11 mouse cellular contexts compared by ENCODE assay signal in genomic region chr8:124317191-124317682, GRCm38 (mm10).
DNase-seq lines count a peak whose midpoint lies in the region; ATAC-seq and TF ChIP-seq lines count a peak whose summit lies in the region.
"Had no signal": no experiment of that assay in that cellular context is flagged by ENCODE, and none has a peak within 500 bp of the region (broad histone marks: within the 10 kb centered on the region; RNA-seq: fewer than 3 reads in every experiment).

No protein-coding gene starts in this region.

- H3K4me3 ChIP-seq in hindbrain, embryonic 13.5 days, result no peak overlapping the region
- no peak overlapping the region for H3K4me3 ChIP-seq in hindbrain, embryonic 11.5 days (ENCODE audit: low read depth, low read length)
- no peak overlapping the region for H3K4me3 ChIP-seq in C2C12 (ENCODE audit: insufficient read depth, poor library complexity, severe bottlenecking)
- H3K4me3 ChIP-seq: hindbrain, embryonic 15.5 days; limb, embryonic 12.5 days; neural tube, embryonic 12.5 days had no signal

- no peak for DNase-seq in hindbrain, embryonic 11.5 days (ENCODE audit: low spot score)
- DNase-seq in cerebellum, postnatal 14 days, result peak; percentile 49 to 55
- peak; percentile 55 for DNase-seq in heart, postnatal 4 days
- DNase-seq in neural tube, embryonic 10.5 days (ENCODE audit: extremely low spot score, low spot score), result no peak
- no peak for DNase-seq in kidney, postnatal 14 days
- no peak for DNase-seq in right cerebral cortex, adult 2 months (ENCODE audit: low spot score in 2 of 2)

- no peak for TF ChIP-seq CTCF in C2C12 (IDR thresholded peaks at IDR 0.05; ENCODE audit: control insufficient read depth, insufficient read depth, insufficient read length)

- H3K79me2 ChIP-seq in C2C12 (ENCODE audit: control insufficient read depth, insufficient read depth), result peaks cover 37% of the 10 kb centered on the region

- H3K79me3 ChIP-seq in C2C12 (ENCODE audit: low read depth), result peaks cover 4% of the 10 kb centered on the region

- no peak overlapping the region for H3K4me2 ChIP-seq in hindbrain, embryonic 13.5 days
- H3K4me2 ChIP-seq in hindbrain, embryonic 11.5 days (replicated peaks; ENCODE audit: low read depth, low read length), result no peak overlapping the region
- H3K4me2 ChIP-seq: hindbrain, embryonic 15.5 days; limb, embryonic 12.5 days; neural tube, embryonic 12.5 days had no signal

- H3K27ac ChIP-seq in hindbrain, embryonic 13.5 days, result peak overlapping the region; percentile 37; the same call in 1 of the 2 replicates
- H3K27ac ChIP-seq in hindbrain, embryonic 11.5 days (ENCODE audit: low read depth, low read length), result no peak overlapping the region
- H3K27ac ChIP-seq: limb, embryonic 12.5 days; neural tube, embryonic 12.5 days had no signal

- H3ac ChIP-seq in C2C12 (ENCODE audit: control insufficient read depth, insufficient read length, low read depth), result peak overlapping the region; percentile 23

- H3K36me3 ChIP-seq in hindbrain, embryonic 13.5 days, result peaks cover under 1% of the 10 kb centered on the region; the same call in 1 of the 2 replicates
- H3K36me3 ChIP-seq in hindbrain, embryonic 11.5 days (ENCODE audit: control insufficient read depth, insufficient read depth, low read length), result no peaks in the 10 kb centered on the region
- H3K36me3 ChIP-seq in C2C12 (ENCODE audit: control insufficient read depth, insufficient read depth), result peaks cover 6% of the 10 kb centered on the region
- H3K36me3 ChIP-seq: hindbrain, embryonic 15.5 days had no signal

- no peaks in the 10 kb centered on the region for H3K27me3 ChIP-seq in hindbrain, embryonic 13.5 days
- H3K27me3 ChIP-seq in hindbrain, embryonic 11.5 days (ENCODE audit: control insufficient read depth, insufficient read depth, low read length), result no peaks in the 10 kb centered on the region
- H3K27me3 ChIP-seq in C2C12 (ENCODE audit: control insufficient read depth, insufficient read depth, insufficient read length), result no peaks in the 10 kb centered on the region
- H3K27me3 ChIP-seq: hindbrain, embryonic 15.5 days; limb, embryonic 12.5 days; neural tube, embryonic 12.5 days had no signal

- H3K9me3 ChIP-seq in hindbrain, embryonic 13.5 days, result no peaks in the 10 kb centered on the region
- no peaks in the 10 kb centered on the region for H3K9me3 ChIP-seq in hindbrain, embryonic 11.5 days (ENCODE audit: control insufficient read depth, low read length)
- H3K9me3 ChIP-seq: hindbrain, embryonic 15.5 days; limb, embryonic 12.5 days; neural tube, embryonic 12.5 days had no signal

- no peak for ATAC-seq in hindbrain, embryonic 13.5 days (ENCODE audit: low FRiP score)
- no peak for ATAC-seq in hindbrain, embryonic 11.5 days (ENCODE audit: low FRiP score)

- H3K4me1 ChIP-seq in hindbrain, embryonic 13.5 days (replicated peaks), result peaks cover 80% of the 10 kb centered on the region
- H3K4me1 ChIP-seq in hindbrain, embryonic 11.5 days (replicated peaks; ENCODE audit: control insufficient read depth, insufficient read depth, low read length), result peaks cover 4% of the 10 kb centered on the region

- H3K9ac ChIP-seq in hindbrain, embryonic 13.5 days, result peak overlapping the region; percentile 46; the same call in 1 of the 2 replicates
- no peak overlapping the region for H3K9ac ChIP-seq in hindbrain, embryonic 11.5 days (ENCODE audit: low read depth, low read length)
- H3K9ac ChIP-seq: hindbrain, embryonic 15.5 days; limb, embryonic 12.5 days; neural tube, embryonic 12.5 days had no signal

- WGBS in hindbrain, embryonic 13.5 days, result 62% methylated on average over 8 of the region's 8 CpGs
- 65% methylated on average over 8 of the region's 8 CpGs for WGBS in hindbrain, embryonic 11.5 days

TF ChIP-seq in C2C12, 6 proteins besides CTCF, POLR2A, EP300 and RAD21:
- TF ChIP-seq MYOD1 (IDR thresholded peaks at IDR 0.05; ENCODE audit: control insufficient read depth, insufficient read length, low read depth) (no peak), CEBPB (IDR thresholded peaks at IDR 0.05; ENCODE audit: low read depth) (no peak), MAX (IDR thresholded peaks at IDR 0.05) (no peak), MYOG (IDR thresholded peaks at IDR 0.05; ENCODE audit: control insufficient read depth, extremely low read depth, insufficient read length) (no peak), USF1 (IDR thresholded peaks at IDR 0.05; ENCODE audit: low read depth) (no peak), FOSL1 (IDR thresholded peaks at IDR 0.05; ENCODE audit: insufficient read depth, low read length, poor library complexity, severe bottlenecking) (no peak)

Comparison
In these comparisons a context has a peak if more than half of its experiments do, and no peak if none do; other contexts are left out.
1. DNase-seq: peak in cerebellum, postnatal 14 days (2 of 2) and heart, postnatal 4 days (single experiment); none in hindbrain, embryonic 11.5 days (single experiment), neural tube, embryonic 10.5 days (single experiment), kidney, postnatal 14 days (single experiment) and right cerebral cortex, adult 2 months (0 of 2).